Mouse (Mus musculus) limb, embryonic 14.5 days (tissue): ENCODE data around the gene Tor4a. TPM values are rescaled to one million over a fixed set of nuclear protein-coding genes. Genes with fewer than 3 reads are reported as not detected.

ENCODE experiments used
- ATAC-seq: fragments of 200-750 bp; cut with Nextera tagmentation; 2 replicates; pipeline ENCODE4 v1.8.0; 2017; ENCODE audit warnings: low read depth, moderate number of reproducible peaks, moderate TSS enrichment; ENCODE audit not compliant: low FRiP score
- DNase-seq: peaks from one replicate; pipeline ENCODE4 v3.0.0-alpha.2; 2015; ENCODE audit warnings: low spot score
- H3K27ac ChIP-seq: fragments of 300-500 bp; sonication (generic); replicated peaks from 2 replicates; pipeline ENCODE4 v1.5.1; 2014; ENCODE audit warnings: low read depth, mild to moderate bottlenecking, low read length, moderate library complexity, mixed read lengths
- H3K27me3 ChIP-seq: fragments of 300-500 bp; sonication (generic); 2 replicates; pipeline ENCODE4 v1.6.1; 2014; ENCODE audit warnings: low read length, mixed read lengths; ENCODE audit not compliant: control insufficient read depth, insufficient read depth
- H3K36me3 ChIP-seq: fragments of 300-500 bp; sonication (generic); 2 replicates; pipeline ENCODE4 v1.6.1; 2014; ENCODE audit warnings: mild to moderate bottlenecking, low read length, moderate library complexity, mixed read lengths; ENCODE audit not compliant: control insufficient read depth, insufficient read depth
- H3K4me1 ChIP-seq: fragments of 300-500 bp; sonication (generic); 2 replicates; pipeline ENCODE4 v1.6.1; 2014; ENCODE audit warnings: antibody characterized with exemption, low read length, mixed read lengths; ENCODE audit not compliant: control insufficient read depth, insufficient read depth
- H3K4me2 ChIP-seq: fragments of 300-500 bp; sonication (generic); replicated peaks from 2 replicates; pipeline ENCODE4 v1.6.1; 2014; ENCODE audit warnings: low read depth, mild to moderate bottlenecking, low read length, moderate library complexity; ENCODE audit not compliant: severe bottlenecking
- H3K4me3 ChIP-seq: fragments of 300-500 bp; sonication (generic); replicated peaks from 2 replicates; pipeline ENCODE4 v1.5.1; 2014; ENCODE audit warnings: low read length
- H3K9ac ChIP-seq: fragments of 300-500 bp; sonication (generic); 2 replicates; pipeline ENCODE4 v1.6.1; 2014; ENCODE audit warnings: mild to moderate bottlenecking, low read depth, low read length, moderate library complexity; ENCODE audit not compliant: severe bottlenecking
- H3K9me3 ChIP-seq: fragments of 300-500 bp; sonication (generic); 2 replicates; pipeline ENCODE4 v1.6.1; 2016; ENCODE audit warnings: low read length; ENCODE audit not compliant: control insufficient read depth
- POLR2A ChIP-seq: fragments of 200-500 bp; IDR thresholded peaks from 2 replicates; pipeline ENCODE4 v1.8.0; 2012; ENCODE audit warnings: inconsistent platforms, mild to moderate bottlenecking, moderate library complexity, borderline replicate concordance; ENCODE audit not compliant: insufficient read depth, insufficient read length; ENCODE audit errors: extremely low read depth
- WGBS: fragments of 180-500 bp; shearing (Covaris S2); extraction: QIAGEN DNeasy Blood & Tissue Kit; methylation state at CpG from one replicate; pipeline ENCODE4 v1.1.7; 2014; 5-methylcytosine and 5-hydroxymethylcytosine counted together
- polyA plus RNA-seq, 2 experiments: library from polyadenylated mRNA; depleted of rRNA in 1 of 2; stranded (reverse) in 1 of 2; unstranded in 1 of 2; fragments of >200 nt; fragmentation: Nextera tagmentation in 1 of 2; extraction: Ambion mirVana in 1 of 2; gene quantifications; 2 replicates each; pipeline versions ENCODE4 v1.2.1 to v1.2.3; 2012 to 2014

The Tor4a gene
- polyA plus RNA-seq, 2 experiments, result 5.9 to 8.1 TPM

GRCm38 (mm10) chr2:25234551-25235220, 38.0 kb upstream of the Tor4a start:
- Histone ChIP-seq H3K9ac (no peak overlapping the region), H3K4me1 (no peaks in the 10 kb centered on the region), H3K27ac (no peak overlapping the region), H3K4me2 (no peak overlapping the region), H3K36me3 (no peaks in the 10 kb centered on the region), H3K27me3 (no peaks in the 10 kb centered on the region), H3K9me3 (no peaks in the 10 kb centered on the region), H3K4me3 (no peak overlapping the region)
- DNase-seq (no peak), ATAC-seq (no peak)
- TF ChIP-seq POLR2A, result no peak
- WGBS, result 61% methylated on average over 5 of the region's 5 CpGs

DNA sequence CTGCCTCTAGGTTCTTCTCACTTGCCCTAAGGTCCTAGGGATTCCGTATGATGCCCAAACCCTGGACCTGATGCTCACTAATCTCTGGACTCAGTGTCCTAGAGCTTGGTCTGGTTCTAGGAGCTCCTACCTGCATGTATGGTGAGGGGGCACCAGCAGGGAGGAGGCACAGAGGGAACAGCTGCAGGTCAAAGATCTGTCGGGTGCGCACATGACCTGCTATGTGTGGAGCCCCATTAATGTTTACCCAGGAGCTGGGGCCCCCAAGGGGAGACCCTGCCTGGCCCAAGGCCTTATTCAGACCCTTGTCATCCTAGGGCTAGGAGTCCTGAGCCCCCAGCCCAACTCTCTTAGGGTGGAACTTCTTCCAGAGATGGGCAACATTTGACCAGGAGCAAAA, 37.4 kb upstream of the Tor4a start, which contains the start of gene Slc34a3:
Gene Slc34a3 (minus strand): TSS at position 315 of the 400 bp plus-strand sequence.
- Histone ChIP-seq H3K36me3 (no peaks in the 10 kb centered on the region), H3K4me1 (no peaks in the 10 kb centered on the region), H3K4me3 (no peak within 1 kb of the TSS), H3K4me2 (no peak within 1 kb of the TSS), H3K9me3 (no peaks in the 10 kb centered on the region), H3K9ac (no peak within 1 kb of the TSS), H3K27ac (no peak within 1 kb of the TSS), H3K27me3 (no peaks in the 10 kb centered on the region)
- ATAC-seq (no peak), DNase-seq (no peak)
- 95% methylated on average over 3 of the region's 3 CpGs for WGBS
- TF ChIP-seq POLR2A, result no peak

DNA sequence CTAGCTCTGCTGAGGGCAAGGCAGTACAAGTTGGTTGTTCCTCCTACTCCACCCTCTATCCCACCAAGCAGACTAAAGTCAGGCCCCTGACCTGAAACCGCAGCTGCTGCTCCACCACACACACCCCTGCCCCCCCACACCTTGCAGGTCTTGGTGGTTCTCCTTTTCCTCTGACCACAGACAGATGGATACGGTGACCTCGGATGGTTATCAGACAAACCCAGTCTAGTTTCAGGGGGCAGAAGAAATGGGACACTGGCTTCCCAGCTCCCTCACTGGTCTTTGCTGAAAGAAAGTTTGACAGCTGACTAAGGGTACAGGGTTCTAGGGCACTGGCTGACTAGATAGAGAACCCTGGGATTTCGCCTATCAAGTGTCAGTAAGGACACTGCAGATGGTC, 36.7 kb upstream of the Tor4a start:
- peaks cover 3% of the 10 kb centered on the region; the same call in 1 of the 2 replicates for H3K4me1 ChIP-seq
- no peak for DNase-seq
- WGBS, result 73% methylated on average over 4 of the region's 4 CpGs

GRCm38 (mm10) chr2:25231038-25231437, 34.4 kb upstream of the Tor4a start:
- no peaks in the 10 kb centered on the region for H3K36me3 ChIP-seq
- no peak overlapping the region for H3K27ac ChIP-seq
- no peak overlapping the region for H3K4me2 ChIP-seq
- H3K27me3 ChIP-seq, result no peaks in the 10 kb centered on the region
- H3K9me3 ChIP-seq, result no peaks in the 10 kb centered on the region
- peaks cover 3% of the 10 kb centered on the region; the same call in 1 of the 2 replicates for H3K4me1 ChIP-seq
- no peak overlapping the region for H3K9ac ChIP-seq
- 46% methylated on average over 12 of the region's 12 CpGs for WGBS
- DNase-seq (no peak), ATAC-seq (no peak)
- no peak for TF ChIP-seq POLR2A
- no peak overlapping the region for H3K4me3 ChIP-seq

More for the DNA sequence above, 36.7 kb upstream of the Tor4a start:
- H3K9me3 ChIP-seq, result no peaks in the 10 kb centered on the region
- H3K4me3 ChIP-seq, result no peak overlapping the region
- H3K36me3 ChIP-seq, result no peaks in the 10 kb centered on the region
- no peak overlapping the region for H3K9ac ChIP-seq
- no peaks in the 10 kb centered on the region for H3K27me3 ChIP-seq
- ATAC-seq, result no peak
- H3K27ac ChIP-seq, result no peak overlapping the region
- TF ChIP-seq POLR2A, result no peak
- H3K4me2 ChIP-seq, result no peak overlapping the region

GRCm38 (mm10) chr2:25230581-25230980, 33.9 kb upstream of the Tor4a start:
- no peak for TF ChIP-seq POLR2A
- Histone ChIP-seq H3K4me2 (no peak overlapping the region), H3K9ac (no peak overlapping the region), H3K27ac (no peak overlapping the region), H3K4me1 (peaks cover 3% of the 10 kb centered on the region; the same call in 1 of the 2 replicates), H3K36me3 (no peaks in the 10 kb centered on the region), H3K9me3 (no peaks in the 10 kb centered on the region), H3K27me3 (no peaks in the 10 kb centered on the region), H3K4me3 (no peak overlapping the region)
- WGBS, result 80% methylated on average over 7 of the region's 7 CpGs
- no peak for DNase-seq
- no peak for ATAC-seq
